Mouse (Mus musculus) neural tube, embryonic 12.5 days (tissue): ENCODE measurements at regions not wholly inside any gene's neighbourhood (a gene's known extent, or its start where the extent isn't known, plus 50 kb on each side); places are given as distances from the start of the nearest gene placed in this dataset.

Source experiments
- ATAC-seq: fragments of 200-750 bp; cut with Nextera tagmentation; 2 replicates; pipeline ENCODE4 v1.8.0; 2017; ENCODE audit warnings: low read depth, mild to moderate bottlenecking, moderate TSS enrichment, moderate library complexity; ENCODE audit not compliant: low FRiP score
- H3K27ac ChIP-seq: fragments of 300-500 bp; sonication (generic); 2 replicates; pipeline ENCODE4 v1.5.1; 2016
- H3K27me3 ChIP-seq: fragments of 300-500 bp; sonication (generic); replicated peaks from 2 replicates; pipeline ENCODE4 v1.6.1; 2016; ENCODE audit warnings: mild to moderate bottlenecking
- H3K36me3 ChIP-seq: fragments of 300-500 bp; sonication (generic); 2 replicates; pipeline ENCODE4 v1.6.1; 2016; ENCODE audit warnings: mild to moderate bottlenecking
- H3K4me1 ChIP-seq: fragments of 300-500 bp; sonication (generic); 2 replicates; pipeline ENCODE4 v1.6.1; 2016
- H3K4me2 ChIP-seq: fragments of 300-500 bp; sonication (generic); replicated peaks from 2 replicates; pipeline ENCODE4 v1.6.1; 2016; ENCODE audit warnings: mild to moderate bottlenecking
- H3K4me3 ChIP-seq: fragments of 300-500 bp; sonication (generic); 2 replicates; pipeline ENCODE4 v1.5.1; 2016
- H3K9ac ChIP-seq: fragments of 300-500 bp; sonication (generic); 2 replicates; pipeline ENCODE4 v1.6.1; 2016; ENCODE audit warnings: mild to moderate bottlenecking
- H3K9me3 ChIP-seq: fragments of 300-500 bp; sonication (generic); 2 replicates; pipeline ENCODE4 v1.6.1; 2016; ENCODE audit warnings: mild to moderate bottlenecking
- WGBS: fragments of 180-500 bp; shearing (Covaris S2); methylation state at CpG from one replicate; pipeline ENCODE4 v1.1.7; 2016; 5-methylcytosine and 5-hydroxymethylcytosine counted together

DNA sequence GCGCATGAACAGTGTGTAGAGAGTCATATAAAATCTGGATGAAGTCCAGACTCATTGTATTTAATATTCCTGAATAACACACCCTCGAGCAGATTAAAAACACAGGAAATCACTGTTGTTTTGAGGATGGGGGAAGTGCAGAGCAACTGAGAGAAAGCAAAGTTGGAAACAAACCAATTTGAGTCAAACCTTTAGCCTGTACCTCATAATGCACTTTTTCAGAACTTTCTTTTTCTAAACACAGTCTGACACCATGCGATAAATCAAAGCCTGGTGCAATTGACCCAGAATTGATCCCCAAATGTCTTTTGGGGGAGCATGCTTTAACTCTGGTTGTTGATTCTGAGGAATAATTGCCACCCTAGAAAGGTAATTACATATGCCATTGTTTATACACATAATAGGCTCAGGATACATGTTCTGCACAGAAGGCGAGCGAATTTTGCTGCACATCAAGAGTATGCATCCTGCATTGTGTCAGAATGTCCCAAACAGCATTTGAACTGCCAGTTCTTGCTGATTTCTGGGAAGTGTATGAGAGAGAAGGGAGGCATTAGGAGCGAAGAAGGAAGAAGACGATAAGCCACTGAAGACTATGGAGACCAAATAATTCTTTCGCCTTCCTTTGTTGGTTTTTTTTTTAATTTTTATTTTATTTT, 245.3 kb upstream of the Nr2f1 start:
- no peak overlapping the region for H3K4me3 ChIP-seq
- no peaks in the 10 kb centered on the region for H3K9me3 ChIP-seq
- no peak overlapping the region for H3K9ac ChIP-seq
- H3K36me3 ChIP-seq = no peaks in the 10 kb centered on the region
- H3K4me2 ChIP-seq = no peak overlapping the region
- H3K27me3 ChIP-seq = no peaks in the 10 kb centered on the region
- ATAC-seq = no peak
- 65% methylated on average over 8 of the region's 8 CpGs for WGBS
- no peak overlapping the region for H3K27ac ChIP-seq
- H3K4me1 ChIP-seq = peaks cover 19% of the 10 kb centered on the region; the same call in 1 of the 2 replicates

DNA sequence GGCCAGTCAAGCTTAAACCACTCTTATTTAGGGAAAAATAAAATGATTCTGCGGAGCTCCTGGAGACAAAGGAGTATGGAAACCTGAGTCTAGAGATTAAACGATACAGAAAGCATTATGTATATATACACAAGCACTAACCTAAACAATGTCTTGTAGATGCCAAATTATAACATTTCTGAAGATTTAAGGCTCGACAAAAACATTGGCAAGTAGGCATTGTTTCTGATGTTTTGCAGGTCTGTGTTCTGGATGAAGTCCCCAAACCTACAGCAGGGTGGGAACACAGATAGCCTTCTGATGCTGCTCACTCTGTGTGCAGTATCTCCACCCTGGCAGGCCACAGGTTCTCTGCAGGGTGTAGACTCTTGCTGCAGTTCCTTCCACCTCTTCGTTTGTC, 228.9 kb upstream of the Nr2f1 start:
- Histone ChIP-seq H3K27ac (no peak overlapping the region), H3K4me2 (peak overlapping the region; percentile 53), H3K27me3 (no peaks in the 10 kb centered on the region), H3K4me1 (peaks cover 18% of the 10 kb centered on the region), H3K9me3 (no peaks in the 10 kb centered on the region), H3K36me3 (no peaks in the 10 kb centered on the region), H3K4me3 (no peak overlapping the region), H3K9ac (no peak overlapping the region)
- no peak for ATAC-seq
- 36% methylated on average over 4 of the region's 4 CpGs for WGBS

DNA sequence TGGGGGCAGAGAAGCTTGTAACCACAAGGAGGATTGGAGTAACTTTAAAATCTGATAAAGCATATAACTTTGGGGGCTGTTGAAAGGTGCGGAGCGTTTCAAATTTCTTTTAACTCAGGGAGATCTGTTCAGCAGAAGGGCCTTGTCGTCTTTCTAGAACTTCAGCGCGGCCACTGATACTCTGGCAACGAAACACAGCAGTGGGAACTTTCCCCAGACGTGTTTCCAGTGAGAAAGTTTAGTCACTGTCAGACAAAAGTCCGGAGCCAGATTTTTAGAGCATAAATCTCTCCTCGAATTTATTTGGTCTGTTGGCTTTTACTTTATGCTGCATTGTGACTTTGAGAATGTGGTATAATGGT, 228.5 kb upstream of the Nr2f1 start:
- WGBS = 3% methylated on average over 9 of the region's 9 CpGs

DNA sequence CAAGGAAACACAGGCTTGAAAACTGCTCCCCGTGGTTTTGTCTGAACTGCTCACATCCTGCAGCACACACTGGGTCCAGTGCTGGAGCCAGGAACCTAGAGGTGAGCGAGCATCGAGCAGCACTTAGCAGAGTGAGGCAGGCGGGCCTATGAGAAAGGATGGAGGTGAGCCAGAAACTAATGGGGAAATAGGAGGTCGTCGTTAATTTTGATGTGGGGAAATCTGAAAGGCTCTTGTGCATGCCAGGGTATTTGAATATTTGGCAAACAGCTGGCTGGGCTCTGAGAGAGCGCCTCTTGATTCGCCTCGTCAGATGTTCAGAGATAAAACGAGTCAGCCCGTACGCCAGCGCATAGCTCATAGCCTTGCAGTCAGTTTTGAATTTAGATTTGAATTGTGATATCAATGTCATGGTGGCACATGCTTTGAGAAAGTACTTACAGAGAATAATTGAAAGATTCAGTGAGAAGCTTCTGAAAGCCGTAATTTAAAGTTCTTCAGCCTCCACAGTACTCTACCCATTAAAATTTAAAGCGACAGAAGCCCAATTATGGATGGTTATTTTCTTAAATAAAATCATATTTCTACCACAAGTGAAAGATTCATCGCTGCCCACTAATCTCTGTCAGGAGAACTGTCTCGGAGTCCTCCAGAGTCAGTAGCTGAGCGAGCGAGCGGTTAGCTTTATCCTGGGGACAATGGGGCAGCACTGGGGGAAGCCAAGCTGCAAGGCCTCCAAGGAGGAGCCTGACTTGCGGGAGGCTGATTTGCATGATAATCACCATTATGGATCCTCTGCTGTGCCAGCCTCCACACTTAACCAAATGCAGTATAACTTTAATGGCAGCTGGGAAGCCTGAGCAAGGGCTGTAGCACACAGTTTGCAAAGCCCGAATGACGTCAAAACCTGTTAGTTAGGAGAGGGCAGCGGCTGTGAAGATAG, 227.9 kb upstream of the Nr2f1 start:
- Histone ChIP-seq H3K4me3 (peak overlapping the region; percentile 15), H3K4me1 (peaks cover 18% of the 10 kb centered on the region), H3K9me3 (no peaks in the 10 kb centered on the region), H3K9ac (peak overlapping the region; percentile 21; the same call in 1 of the 2 replicates), H3K4me2 (peak overlapping the region; percentile 53), H3K27ac (peak overlapping the region; percentile 6; the same call in 1 of the 2 replicates), H3K36me3 (no peaks in the 10 kb centered on the region), H3K27me3 (no peaks in the 10 kb centered on the region)
- ATAC-seq = peak; percentile 97
- WGBS = 5% methylated on average over 24 of the region's 24 CpGs

More for the DNA sequence above, 228.5 kb upstream of the Nr2f1 start:
- Histone ChIP-seq H3K4me3 (no peak overlapping the region), H3K9me3 (no peaks in the 10 kb centered on the region), H3K9ac (no peak overlapping the region), H3K27ac (0 out of 2 replicates have a peak overlapping the region, but pooled peaks have one; percentile 6), H3K27me3 (no peaks in the 10 kb centered on the region), H3K36me3 (no peaks in the 10 kb centered on the region), H3K4me2 (peak overlapping the region; percentile 53), H3K4me1 (peaks cover 18% of the 10 kb centered on the region)
- peak; percentile 18; the same call in 1 of the 2 replicates for ATAC-seq

DNA sequence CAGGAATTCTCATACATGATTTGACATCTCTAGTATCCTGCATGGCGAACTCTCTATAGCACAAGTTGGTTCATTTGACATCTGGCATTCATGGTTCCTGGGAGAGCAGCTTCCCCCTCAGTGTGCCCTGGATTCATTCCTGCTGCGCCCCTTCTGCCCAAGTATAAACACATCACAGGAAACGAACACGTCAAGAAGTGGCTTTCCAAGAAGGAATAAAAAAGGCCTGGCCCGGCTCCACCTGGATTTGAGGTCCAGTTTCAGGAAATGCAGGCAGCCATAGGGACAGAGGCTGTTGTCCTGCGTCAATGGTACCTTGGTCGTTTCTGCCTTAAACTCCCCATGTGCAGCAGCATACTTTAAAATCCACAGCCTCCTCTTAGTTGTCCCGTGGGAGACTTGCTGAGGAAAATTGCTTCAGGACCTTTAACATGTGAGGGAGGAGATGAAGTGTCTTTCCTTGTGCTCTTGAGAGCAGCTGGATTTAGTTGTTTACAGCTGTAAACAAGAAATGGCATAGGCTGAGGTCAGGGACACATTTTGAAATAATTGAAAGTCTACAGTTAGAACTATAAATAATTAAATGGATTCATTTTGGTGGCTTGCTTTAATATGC, 226.9 kb upstream of the Nr2f1 start:
- peaks cover 18% of the 10 kb centered on the region for H3K4me1 ChIP-seq
- no peak overlapping the region for H3K27ac ChIP-seq
- no peak for ATAC-seq
- no peak overlapping the region for H3K4me3 ChIP-seq
- 0 out of 2 replicates have a peak overlapping the region, but pooled peaks have one; percentile 53 for H3K4me2 ChIP-seq
- WGBS = 33% methylated on average over 8 of the region's 8 CpGs
- H3K9ac ChIP-seq = no peak overlapping the region
- no peaks in the 10 kb centered on the region for H3K36me3 ChIP-seq
- H3K27me3 ChIP-seq = no peaks in the 10 kb centered on the region
- H3K9me3 ChIP-seq = no peaks in the 10 kb centered on the region

DNA sequence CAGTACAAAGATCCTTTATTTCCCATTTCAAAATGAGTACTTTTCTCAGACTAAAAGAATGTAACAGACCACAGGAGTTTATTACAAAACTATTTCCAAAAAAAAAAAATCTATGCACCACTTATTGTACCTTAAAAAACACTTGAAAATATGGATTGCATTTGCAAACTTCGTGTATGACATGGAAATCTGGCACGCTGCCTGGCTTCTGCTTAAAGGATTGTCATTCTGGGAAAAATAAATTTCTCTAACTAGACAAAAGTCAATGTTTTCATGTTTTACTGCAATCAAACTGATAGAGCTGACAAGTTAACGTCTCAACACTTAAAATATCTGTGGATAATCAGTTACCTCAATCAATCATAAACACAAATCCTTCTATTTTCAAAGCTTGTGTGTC, 205.5 kb upstream of the Nr2f1 start:
- no peak for ATAC-seq
- Histone ChIP-seq H3K9me3 (no peaks in the 10 kb centered on the region), H3K27ac (no peak overlapping the region), H3K4me3 (no peak overlapping the region), H3K36me3 (no peaks in the 10 kb centered on the region), H3K4me1 (no peaks in the 10 kb centered on the region), H3K4me2 (no peak overlapping the region), H3K27me3 (no peaks in the 10 kb centered on the region), H3K9ac (no peak overlapping the region)
- WGBS = 77% methylated on average over 3 of the region's 3 CpGs

DNA sequence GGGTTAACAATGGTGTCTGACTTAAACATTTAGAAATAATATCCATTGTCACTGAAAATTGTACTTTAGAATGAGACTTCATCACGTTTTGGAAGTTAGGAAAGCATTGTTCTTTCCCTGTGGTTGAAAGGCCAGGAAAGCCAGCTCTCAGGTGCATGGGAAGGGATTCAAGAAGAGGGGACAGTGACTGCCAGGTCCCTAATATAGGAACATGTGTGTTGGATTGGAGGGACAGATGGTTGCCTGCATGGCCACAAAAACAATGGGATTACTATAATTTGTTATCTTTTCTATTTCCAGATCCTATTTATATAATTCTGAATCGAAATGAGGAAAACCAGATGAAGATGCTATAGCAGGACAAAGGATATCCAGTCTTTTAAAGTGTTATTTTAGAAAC, 184.2 kb upstream of the Nr2f1 start:
- 64% methylated on average over 2 of the region's 2 CpGs for WGBS
- Histone ChIP-seq H3K4me1 (no peaks in the 10 kb centered on the region), H3K36me3 (no peaks in the 10 kb centered on the region), H3K9me3 (no peaks in the 10 kb centered on the region), H3K27me3 (no peaks in the 10 kb centered on the region), H3K9ac (no peak overlapping the region), H3K4me3 (no peak overlapping the region), H3K4me2 (no peak overlapping the region), H3K27ac (no peak overlapping the region)
- ATAC-seq = no peak

DNA sequence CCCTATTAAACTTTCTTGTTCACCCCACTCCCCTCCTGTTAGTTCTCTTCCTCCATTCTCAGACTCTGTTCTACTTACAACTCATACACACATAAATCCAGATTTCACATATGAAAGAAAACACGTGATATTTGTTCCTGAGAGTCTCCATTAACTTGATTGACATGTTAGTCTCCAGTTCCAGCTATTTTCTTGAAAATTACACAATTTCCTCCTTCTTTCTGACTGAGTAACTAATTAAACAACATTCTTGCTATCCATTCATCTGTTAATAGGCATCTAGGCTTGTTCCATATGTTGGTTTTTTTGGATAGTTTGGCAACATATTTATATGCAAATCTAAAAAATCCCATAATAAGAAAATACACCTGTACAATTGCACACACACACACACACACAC, 161.7 kb upstream of the Nr2f1 start:
- Histone ChIP-seq H3K4me2 (no peak overlapping the region), H3K36me3 (no peaks in the 10 kb centered on the region)
- WGBS = 84% methylated on average over 1 of the region's 1 CpGs

DNA sequence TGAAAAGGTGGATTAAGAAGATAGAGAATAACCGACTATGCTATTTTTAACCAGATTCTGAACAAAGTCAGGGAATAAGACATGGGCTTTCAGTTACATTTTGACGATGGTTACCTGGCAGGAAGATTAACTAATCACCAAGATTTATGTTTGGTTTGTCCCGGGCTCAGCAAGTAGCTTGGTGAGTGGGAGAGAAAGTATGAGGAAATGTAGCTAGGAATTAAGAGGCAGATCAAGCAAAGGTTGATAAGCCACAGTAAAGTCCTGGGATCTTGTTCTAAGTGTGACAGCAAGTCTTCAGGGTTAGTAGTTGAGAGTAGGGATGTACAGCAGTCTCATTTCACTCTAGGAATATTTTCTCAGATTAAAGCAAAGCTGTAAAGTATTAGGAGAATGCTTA, 149.3 kb upstream of the Nr2f1 start:
- Histone ChIP-seq H3K27ac (no peak overlapping the region), H3K9me3 (no peaks in the 10 kb centered on the region), H3K4me2 (no peak overlapping the region), H3K4me3 (no peak overlapping the region), H3K4me1 (no peaks in the 10 kb centered on the region), H3K36me3 (no peaks in the 10 kb centered on the region), H3K27me3 (no peaks in the 10 kb centered on the region), H3K9ac (no peak overlapping the region)
- WGBS = 69% methylated on average over 3 of the region's 3 CpGs
- no peak for ATAC-seq

More for the DNA sequence above, 161.7 kb upstream of the Nr2f1 start:
- no peaks in the 10 kb centered on the region for H3K27me3 ChIP-seq
- H3K4me3 ChIP-seq = no peak overlapping the region
- H3K4me1 ChIP-seq = no peaks in the 10 kb centered on the region
- no peak for ATAC-seq
- no peak overlapping the region for H3K9ac ChIP-seq
- H3K27ac ChIP-seq = no peak overlapping the region
- H3K9me3 ChIP-seq = no peaks in the 10 kb centered on the region

DNA sequence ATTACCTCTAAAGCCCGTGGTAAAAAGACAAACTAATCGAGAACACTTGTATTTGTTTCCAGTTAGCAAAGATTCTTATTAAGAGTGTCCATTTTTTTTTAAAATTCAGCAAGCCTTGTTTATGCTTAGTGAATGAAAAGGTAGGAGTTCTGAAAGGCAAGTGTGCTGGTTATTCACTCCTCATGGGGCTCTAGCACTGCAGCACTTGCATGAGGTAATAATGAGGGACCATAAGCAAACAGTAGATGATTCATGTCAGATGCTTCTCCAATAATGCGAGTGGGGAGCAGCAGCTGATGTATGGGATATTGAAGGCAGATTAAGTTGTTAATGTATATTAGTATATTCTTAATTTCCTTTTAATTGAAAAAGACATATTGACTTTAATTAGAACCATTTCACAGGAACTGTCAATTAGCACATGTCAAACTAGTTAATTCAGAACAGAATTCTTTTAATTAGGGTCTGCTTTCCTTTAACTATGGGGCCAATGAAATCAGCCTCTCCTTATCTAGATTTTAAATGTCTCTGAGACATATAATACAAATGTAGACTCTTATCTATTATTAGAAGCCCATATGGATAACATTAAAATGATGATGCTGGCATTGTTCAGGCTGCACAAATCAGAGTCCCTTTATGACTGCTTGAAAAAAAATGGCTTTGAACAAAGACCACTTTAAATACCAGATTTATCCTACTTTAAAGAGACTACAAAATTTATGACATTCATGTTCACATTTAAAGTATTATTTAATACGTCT, 125.1 kb upstream of the Nr2f1 start:
- no peaks in the 10 kb centered on the region for H3K27me3 ChIP-seq
- no peak for ATAC-seq
- WGBS = 79% methylated on average over 4 of the region's 4 CpGs
- H3K27ac ChIP-seq = no peak overlapping the region
- no peak overlapping the region for H3K4me2 ChIP-seq
- no peak overlapping the region for H3K4me3 ChIP-seq
- no peaks in the 10 kb centered on the region for H3K36me3 ChIP-seq
- H3K9me3 ChIP-seq = no peaks in the 10 kb centered on the region
- H3K4me1 ChIP-seq = no peaks in the 10 kb centered on the region
- no peak overlapping the region for H3K9ac ChIP-seq

DNA sequence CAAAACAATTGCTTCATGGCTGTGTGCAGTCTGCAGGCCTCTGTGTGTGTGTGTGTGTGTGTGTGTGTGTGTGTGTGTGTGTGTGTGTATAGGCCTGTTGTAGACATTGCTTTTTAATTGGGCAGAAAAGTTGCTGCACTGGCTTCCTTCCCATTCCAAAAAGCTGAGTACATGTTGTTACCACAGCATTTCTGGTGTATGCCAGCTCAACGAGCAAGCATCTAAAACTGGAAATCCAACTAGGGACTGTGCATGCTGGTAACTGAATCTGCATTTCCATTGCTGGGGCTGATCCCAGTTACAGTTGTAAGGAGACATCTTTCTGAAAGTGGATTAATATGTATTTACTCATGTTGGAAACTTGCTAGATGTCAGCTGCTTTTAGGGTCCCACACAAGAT, 123.6 kb upstream of the Nr2f1 start:
- no peak overlapping the region for H3K9ac ChIP-seq
- H3K27me3 ChIP-seq = no peaks in the 10 kb centered on the region
- no peaks in the 10 kb centered on the region for H3K36me3 ChIP-seq
- no peak for ATAC-seq
- H3K4me2 ChIP-seq = no peak overlapping the region
- H3K4me3 ChIP-seq = no peak overlapping the region
- no peak overlapping the region for H3K27ac ChIP-seq
- WGBS = 78% methylated on average over 1 of the region's 1 CpGs
- no peaks in the 10 kb centered on the region for H3K4me1 ChIP-seq
- peaks cover 10% of the 10 kb centered on the region; the same call in 1 of the 2 replicates for H3K9me3 ChIP-seq

DNA sequence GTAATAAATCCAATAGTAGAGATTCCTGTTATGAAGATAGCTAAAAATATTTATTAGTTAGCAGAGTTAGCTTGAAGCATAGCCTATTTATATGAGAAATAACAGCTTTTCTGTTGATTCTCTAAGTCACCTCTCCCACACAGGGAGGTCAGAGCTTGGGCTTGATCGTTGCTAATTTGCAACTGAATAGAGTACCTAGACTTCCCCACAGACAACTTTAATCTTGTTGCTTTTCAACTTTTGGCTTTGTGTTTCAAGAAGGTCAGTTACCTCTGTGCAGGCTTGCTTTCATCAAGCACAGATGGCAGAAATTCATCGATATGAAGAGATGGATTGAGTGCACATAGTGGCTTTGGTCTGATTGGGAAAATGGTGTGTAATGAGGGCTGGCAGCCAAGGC, 118.9 kb upstream of the Nr2f1 start:
- H3K4me2 ChIP-seq = no peak overlapping the region
- ATAC-seq = no peak
- H3K27me3 ChIP-seq = no peaks in the 10 kb centered on the region
- 92% methylated on average over 2 of the region's 2 CpGs for WGBS
- H3K27ac ChIP-seq = no peak overlapping the region
- no peak overlapping the region for H3K9ac ChIP-seq
- no peaks in the 10 kb centered on the region for H3K4me1 ChIP-seq
- peaks cover 10% of the 10 kb centered on the region; the same call in 1 of the 2 replicates for H3K9me3 ChIP-seq
- no peaks in the 10 kb centered on the region for H3K36me3 ChIP-seq
- H3K4me3 ChIP-seq = no peak overlapping the region
